ENCODE assay signal across 13 mouse cellular contexts in the genomic region with DNA sequence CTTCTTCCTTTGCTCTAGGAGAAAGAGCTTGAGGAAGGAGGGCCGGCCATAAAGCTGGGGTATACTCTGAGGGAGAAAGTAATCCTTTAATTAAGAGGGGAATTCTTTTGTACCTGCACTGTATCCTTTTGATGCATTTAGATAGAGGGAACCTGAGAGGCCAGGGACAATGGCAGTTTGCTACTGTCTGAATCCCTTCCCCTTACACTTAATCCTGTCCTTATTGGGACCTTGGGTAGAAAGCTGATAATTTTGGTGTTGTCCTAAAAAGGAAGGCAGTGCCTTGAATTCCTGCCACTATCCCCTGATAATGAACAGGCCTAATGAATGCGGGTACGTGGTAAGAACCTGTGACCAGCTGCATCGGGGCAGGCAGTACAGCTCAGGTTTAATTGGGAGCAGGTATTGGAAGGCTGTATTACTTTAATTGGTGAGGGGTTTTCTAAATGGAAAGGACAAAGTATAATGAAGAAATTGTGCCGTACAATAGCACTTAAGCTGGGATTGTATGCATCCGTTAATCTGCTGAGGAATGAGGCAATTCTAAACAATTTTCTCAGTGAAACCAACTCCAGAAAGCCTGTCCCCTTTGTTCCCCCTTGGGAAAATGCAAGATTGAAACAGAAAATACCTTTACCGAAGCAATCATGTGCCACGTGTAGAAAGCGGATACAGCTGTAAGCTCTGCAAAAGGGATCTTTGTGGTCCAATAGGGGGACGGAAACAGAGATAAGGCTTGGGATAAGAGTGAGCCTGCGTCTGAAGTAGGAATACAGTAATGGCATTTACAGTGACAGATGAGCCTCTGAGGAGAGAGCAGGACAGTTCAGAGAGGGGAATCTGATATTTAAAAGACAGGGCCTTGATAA.
DNase-seq lines count a peak whose midpoint lies in the region; ATAC-seq lines count a peak whose summit lies in the region.
"Had no signal": no experiment of that assay in that cellular context is flagged by ENCODE, and none has a peak within 500 bp of the region (broad histone marks: within the 10 kb centered on the region; RNA-seq: fewer than 3 reads in every experiment).

No protein-coding gene starts in this region.

- DNase-seq in heart, adult 11 months = peak; percentile 60
- no peak for DNase-seq in heart, adult 9 months (ENCODE audit: low spot score in 2 of 2)
- no peak for DNase-seq in kidney, postnatal 10 days
- peak; percentile 86 for DNase-seq in midbrain, embryonic 11.5 days (ENCODE audit: low spot score, missing footprints)
- DNase-seq in layer of hippocampus, postnatal 36 days = no peak
- DNase-seq: cerebellum, postnatal 36 days; liver, postnatal 0 days; thymus, postnatal 36 days had no signal

- H3K4me3 ChIP-seq in kidney, embryonic 14.5 days (ENCODE audit: low read length) = no peak overlapping the region
- H3K4me3 ChIP-seq in forebrain, embryonic 12.5 days (replicated peaks) = no peak overlapping the region
- H3K4me3 ChIP-seq in midbrain, embryonic 11.5 days (ENCODE audit: low read depth, low read length) = no peak overlapping the region

- H3K36me3 ChIP-seq in kidney, embryonic 14.5 days (ENCODE audit: control insufficient read depth, insufficient read depth, low read length) = no peaks in the 10 kb centered on the region
- H3K36me3 ChIP-seq in forebrain, embryonic 12.5 days (replicated peaks) = no peaks in the 10 kb centered on the region
- no peaks in the 10 kb centered on the region for H3K36me3 ChIP-seq in midbrain, embryonic 11.5 days (ENCODE audit: control insufficient read depth, insufficient read depth, low read length)

- H3K4me2 ChIP-seq in kidney, embryonic 14.5 days (replicated peaks; ENCODE audit: low read depth, low read length) = peak overlapping the region; percentile 5; the same call in 1 of the 2 replicates
- peak overlapping the region; percentile 33 for H3K4me2 ChIP-seq in forebrain, embryonic 12.5 days
- no peak overlapping the region for H3K4me2 ChIP-seq in midbrain, embryonic 11.5 days

- H3K4me1 ChIP-seq in kidney, embryonic 14.5 days (ENCODE audit: control insufficient read depth, insufficient read depth, low read length) = no peaks in the 10 kb centered on the region
- peaks cover 23% of the 10 kb centered on the region for H3K4me1 ChIP-seq in forebrain, embryonic 12.5 days
- peaks cover 8% of the 10 kb centered on the region for H3K4me1 ChIP-seq in midbrain, embryonic 11.5 days (ENCODE audit: control insufficient read depth, insufficient read depth, low read length)

- H3K27ac ChIP-seq in kidney, embryonic 14.5 days (ENCODE audit: low read depth, low read length) = no peak overlapping the region
- peak overlapping the region; percentile 79 for H3K27ac ChIP-seq in forebrain, embryonic 12.5 days
- H3K27ac ChIP-seq in midbrain, embryonic 11.5 days (ENCODE audit: low read depth, low read length) = no peak overlapping the region

- H3K9ac ChIP-seq in kidney, embryonic 14.5 days (ENCODE audit: low read depth, low read length) = no peak overlapping the region
- H3K9ac ChIP-seq in forebrain, embryonic 12.5 days = no peak overlapping the region
- H3K9ac ChIP-seq in midbrain, embryonic 11.5 days (ENCODE audit: low read length) = 0 out of 2 replicates have a peak overlapping the region, but pooled peaks have one; percentile 12
- H3K9ac ChIP-seq: liver, postnatal 0 days had no signal

- no peaks in the 10 kb centered on the region for H3K27me3 ChIP-seq in kidney, embryonic 14.5 days (ENCODE audit: control insufficient read depth, insufficient read depth, low read length)
- no peaks in the 10 kb centered on the region for H3K27me3 ChIP-seq in forebrain, embryonic 12.5 days
- H3K27me3 ChIP-seq in midbrain, embryonic 11.5 days (ENCODE audit: control insufficient read depth, insufficient read depth, low read length) = no peaks in the 10 kb centered on the region

- no peak for ATAC-seq in kidney, embryonic 14.5 days (ENCODE audit: low FRiP score, low TSS enrichment)
- ATAC-seq in forebrain, embryonic 12.5 days (ENCODE audit: low FRiP score) = peak; percentile 88
- ATAC-seq in midbrain, embryonic 11.5 days (ENCODE audit: low FRiP score) = no peak
- ATAC-seq in megakaryocyte progenitor cell, adult 5-6 weeks (replicated peaks; ENCODE audit: poor library complexity) = no peak
- ATAC-seq: activated CD4-positive, CD25-positive, alpha-beta regulatory T cell, adult 4 months; intestine, embryonic 16.5 days; liver, postnatal 0 days had no signal

- H3K9me3 ChIP-seq in kidney, embryonic 14.5 days (ENCODE audit: control insufficient read depth, low read length) = no peaks in the 10 kb centered on the region
- no peaks in the 10 kb centered on the region for H3K9me3 ChIP-seq in forebrain, embryonic 12.5 days
- no peaks in the 10 kb centered on the region for H3K9me3 ChIP-seq in midbrain, embryonic 11.5 days (ENCODE audit: control insufficient read depth, low read length)

- WGBS in kidney, embryonic 14.5 days = 59% methylated on average over 11 of the region's 11 CpGs
- WGBS in forebrain, embryonic 12.5 days = 7% methylated on average over 11 of the region's 11 CpGs
- WGBS in midbrain, embryonic 11.5 days = 27% methylated on average over 11 of the region's 11 CpGs

Comparison
In these comparisons a context has a peak if more than half of its experiments do, and no peak if none do; other contexts are left out.
1. DNase-seq: peak in heart, adult 11 months (single experiment) and midbrain, embryonic 11.5 days (single experiment); none in heart, adult 9 months (0 of 2), kidney, postnatal 10 days (single experiment) and layer of hippocampus, postnatal 36 days (0 of 2).